14 mouse cellular contexts compared by ENCODE assay signal in the genomic region with DNA sequence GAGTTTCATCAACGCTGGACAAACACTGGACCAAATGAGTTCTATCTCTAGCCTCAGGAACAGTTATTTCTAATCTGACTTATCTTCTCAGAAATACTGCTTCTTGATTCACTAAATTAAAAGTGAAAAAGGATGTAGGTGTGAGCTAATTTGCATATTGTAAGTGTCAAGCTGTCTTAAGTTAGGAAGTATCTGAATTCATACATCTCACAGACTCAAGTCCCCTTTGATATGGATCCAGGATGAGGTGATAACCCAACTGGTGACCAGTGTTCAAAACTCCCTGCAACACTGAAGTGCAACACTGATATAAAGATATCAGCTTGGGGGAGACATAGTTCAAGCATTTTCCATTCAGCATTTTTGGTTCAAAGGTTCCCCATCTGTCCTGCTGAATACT.
"Had no signal": no experiment of that assay in that cellular context is flagged by ENCODE, and none has a peak within 500 bp of the region (broad histone marks: within the 10 kb centered on the region; RNA-seq: fewer than 3 reads in every experiment).

No protein-coding gene starts in this region.

- ATAC-seq: midbrain, embryonic 16.5 days had no signal

- DNase-seq: lung, adult 18-20 months; lung, embryonic 14.5 days; lung, postnatal 10 days; lung, postnatal 4 days; midbrain, embryonic 14.5 days; retina, postnatal 1 day; right cerebral cortex, adult 18-20 months; right cerebral cortex, postnatal 25 days; right cerebral cortex, postnatal 4 days; spleen, adult 18-20 months; thymus, adult 18-20 months; thymus, postnatal 14 days; thymus, postnatal 4 days had no signal
